Comparison of ENCODE assay signal across 23 mouse cellular contexts in the genomic region with DNA sequence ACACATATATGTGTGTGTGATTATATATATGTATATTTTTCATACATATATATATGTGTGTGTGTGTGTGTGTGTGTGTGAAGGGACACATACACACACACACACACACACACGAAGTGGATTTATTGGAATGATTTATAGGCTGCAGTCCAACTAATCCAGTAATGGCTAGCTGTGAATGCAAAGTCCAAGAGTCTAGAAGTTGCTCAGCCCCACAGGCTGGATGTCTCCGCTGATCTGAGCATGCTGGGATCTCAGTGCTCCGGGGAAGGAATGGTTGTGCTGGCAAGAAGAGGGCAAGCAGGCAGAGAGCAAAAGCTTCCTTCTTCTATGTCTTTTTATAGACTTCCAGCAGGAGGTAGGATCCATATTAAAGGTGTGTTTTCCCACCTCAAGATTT.
"Had no signal": no experiment of that assay in that cellular context is flagged by ENCODE, and none has a peak within 500 bp of the region (broad histone marks: within the 10 kb centered on the region; RNA-seq: fewer than 3 reads in every experiment).

No protein-coding gene starts in this region.

- H3K9me3 ChIP-seq: limb, embryonic 10.5 days; limb, embryonic 13.5 days; midbrain, embryonic 12.5 days; midbrain, embryonic 15.5 days; neural tube, embryonic 12.5 days; neural tube, embryonic 15.5 days had no signal

- H3K27me3 ChIP-seq: limb, embryonic 13.5 days; midbrain, embryonic 12.5 days; midbrain, embryonic 15.5 days; neural tube, embryonic 12.5 days; neural tube, embryonic 15.5 days had no signal

- H3K36me3 ChIP-seq: midbrain, embryonic 12.5 days; midbrain, embryonic 15.5 days; neural tube, embryonic 15.5 days had no signal

- H3K27ac ChIP-seq: layer of hippocampus, adult 2 months; limb, embryonic 10.5 days; limb, embryonic 13.5 days; liver, embryonic 14.5 days; macrophage; midbrain, embryonic 12.5 days; midbrain, embryonic 15.5 days; neural tube, embryonic 12.5 days; neural tube, embryonic 15.5 days; stomach, postnatal 0 days had no signal

- H3K4me3 ChIP-seq: layer of hippocampus, adult 2 months; limb, embryonic 10.5 days; limb, embryonic 13.5 days; midbrain, embryonic 12.5 days; midbrain, embryonic 15.5 days; neural tube, embryonic 12.5 days; neural tube, embryonic 15.5 days had no signal

- H3K9ac ChIP-seq: limb, embryonic 13.5 days; liver, embryonic 14.5 days; liver, postnatal 0 days; lung, embryonic 14.5 days; midbrain, embryonic 12.5 days; midbrain, embryonic 15.5 days; neural tube, embryonic 12.5 days; neural tube, embryonic 15.5 days had no signal

- ATAC-seq: inflammation-experienced regulatory T-cells, adult 6 months; intestine, embryonic 16.5 days; liver, postnatal 0 days; lung, postnatal 0 days; midbrain, embryonic 15.5 days had no signal

- DNase-seq: layer of hippocampus, adult 9-11 months; liver, postnatal 0 days; lung, embryonic 14.5 days; right cerebral cortex, adult 18-20 months; right cerebral cortex, postnatal 14 days; right cerebral cortex, postnatal 4 days; thymus, adult 2 months; thymus, postnatal 14 days; thymus, postnatal 4 days had no signal

- H3K4me2 ChIP-seq: limb, embryonic 13.5 days; liver, embryonic 11.5 days; lung, embryonic 14.5 days; midbrain, embryonic 12.5 days; midbrain, embryonic 15.5 days; neural tube, embryonic 12.5 days; neural tube, embryonic 15.5 days had no signal
